Mouse (Mus musculus) ES-E14 (cell line): ENCODE measurements around the gene Ptpra. TPM values are rescaled to one million over a fixed set of nuclear protein-coding genes. Genes with fewer than 3 reads are reported as not detected.

Source experiments
- DNase-seq: peaks from one replicate; pipeline ENCODE4 v3.0.0-alpha.2; 2013; ENCODE audit warnings: low read depth, low spot score
- H3K27ac ChIP-seq: 2 replicates; pipeline ENCODE4 v1.5.1; 2012; ENCODE audit warnings: low read depth, mild to moderate bottlenecking, low read length, moderate library complexity, mixed read lengths; ENCODE audit not compliant: poor library complexity, insufficient read depth, severe bottlenecking
- H3K36me3 ChIP-seq: 2 replicates; pipeline ENCODE4 v1.6.1; 2012; ENCODE audit warnings: mild to moderate bottlenecking, low read length, moderate library complexity, mixed read lengths; ENCODE audit not compliant: control insufficient read depth, poor library complexity, insufficient read depth, severe bottlenecking
- H3K4me1 ChIP-seq, 2 experiments: fragments of 150-350 bp in 1 of 2; sonication (generic) in 1 of 2; 2 replicates each; pipeline ENCODE4 v1.6.1; 2012; ENCODE audit warnings: low read length in 2 of 2, mild to moderate bottlenecking in 1 of 2, mixed read lengths in 1 of 2; ENCODE audit not compliant: control insufficient read depth in 2 of 2, insufficient read depth in 2 of 2, poor library complexity in 1 of 2
- H3K4me3 ChIP-seq, 2 experiments: fragments of 150-350 bp in 1 of 2; sonication (generic) in 1 of 2; 2 replicates each; pipeline ENCODE4 v1.5.1; 2012; ENCODE audit warnings: low read length in 2 of 2, low read depth in 1 of 2, mild to moderate bottlenecking in 1 of 2, mixed read lengths in 1 of 2; ENCODE audit not compliant: insufficient read depth in 1 of 2, poor library complexity in 1 of 2, severe bottlenecking in 1 of 2
- H3K9ac ChIP-seq: 2 replicates; pipeline ENCODE4 v1.6.1; 2012; ENCODE audit warnings: low read depth, mild to moderate bottlenecking, low read length, mixed read lengths; ENCODE audit not compliant: poor library complexity, insufficient read depth, severe bottlenecking
- H3K9me3 ChIP-seq: fragments of 150-350 bp; sonication (generic); 2 replicates; pipeline ENCODE4 v1.6.1; 2012; ENCODE audit warnings: low read depth, mild to moderate bottlenecking, low read length; ENCODE audit not compliant: control insufficient read depth, insufficient read depth
- CHD2 ChIP-seq: IDR thresholded peaks from 2 replicates; pipeline ENCODE4 v1.6.1; 2014; ENCODE audit warnings: mild to moderate bottlenecking, low read depth, low read length, inconsistent platforms
- HCFC1 ChIP-seq: IDR thresholded peaks from 2 replicates; pipeline ENCODE4 v1.6.1; 2012; ENCODE audit warnings: low read length, inconsistent platforms, borderline replicate concordance; ENCODE audit not compliant: insufficient read depth
- MAFK ChIP-seq: IDR thresholded peaks from 2 replicates; pipeline ENCODE4 v1.6.1; 2014; ENCODE audit warnings: mild to moderate bottlenecking, low read depth, low read length, inconsistent platforms; ENCODE audit not compliant: insufficient read depth
- ZC3H11A ChIP-seq: IDR thresholded peaks from 2 replicates; pipeline ENCODE4 v1.6.1; 2012; ENCODE audit warnings: low read depth, mild to moderate bottlenecking, inconsistent platforms, low read length, borderline replicate concordance
- ZNF384 ChIP-seq: IDR thresholded peaks from 2 replicates; pipeline ENCODE4 v1.6.1; 2012; ENCODE audit warnings: low read depth, low read length, inconsistent platforms
- in situ Hi-C, 2 experiments: fragments of 600-800 bp; cut with MboI; formaldehyde crosslinking; loops; one replicate each; pipeline ENCODE4 v1.15.1; 2025; ENCODE audit warnings: low sequenced_read_pairs in 2 of 2, inconsistent platforms in 1 of 2; ENCODE audit not compliant: unreplicated experiment in 2 of 2
- total RNA-seq: library from RNA; depleted of rRNA; stranded (reverse); fragments of 300-350 nt; gene quantifications from 2 replicates; pipeline ENCODE4 v1.2.3, GENCODE M21; 2012

Ptpra gene
- total RNA-seq, 1 experiment, result 35.1 TPM

GRCm38 (mm10) chr2:130577632-130578031 lies 127.6 kb downstream of the Ptpra start:
- H3K9ac ChIP-seq, result no peak overlapping the region
- H3K4me3 ChIP-seq, result no peak overlapping the region
- peaks cover 0 to 10% of the 10 kb centered on the region in 2 experiments; a peak in 2 of 4 replicates for H3K4me1 ChIP-seq
- DNase-seq, result no peak
- no peak for TF ChIP-seq HCFC1
- TF ChIP-seq CHD2, result no peak
- TF ChIP-seq ZC3H11A, result no peak
- no peak for TF ChIP-seq MAFK
- TF ChIP-seq ZNF384, result no peak
- no peaks in the 10 kb centered on the region for H3K9me3 ChIP-seq
- in situ Hi-C loops, result no loop called here
- H3K36me3 ChIP-seq, result no peaks in the 10 kb centered on the region
- H3K27ac ChIP-seq, result no peak overlapping the region

- in situ Hi-C loops, result no loop called here
- Histone ChIP-seq H3K9me3 (no peaks in the 10 kb centered on the region), H3K36me3 (no peaks in the 10 kb centered on the region), H3K9ac (no peak overlapping the region), H3K27ac (no peak overlapping the region), H3K4me1 (peaks cover 0 to 10% of the 10 kb centered on the region in 2 experiments; a peak in 2 of 4 replicates), H3K4me3 (no peak overlapping the region)
- no peak for TF ChIP-seq ZNF384
- TF ChIP-seq ZC3H11A, result 0 out of 2 replicates have a peak, but pooled peaks have one; percentile 23
- DNase-seq, result peak; percentile 40
Observed at GRCm38 (mm10) chr2:130578148-130578547, 128.1 kb downstream of the Ptpra start.

- no peak for DNase-seq
- Histone ChIP-seq H3K27ac (no peak overlapping the region), H3K9me3 (no peaks in the 10 kb centered on the region), H3K9ac (no peak overlapping the region), H3K36me3 (no peaks in the 10 kb centered on the region), H3K4me1 (peaks cover 0 to 10% of the 10 kb centered on the region in 2 experiments; a peak in 2 of 4 replicates), H3K4me3 (no peak overlapping the region)
- no peak for TF ChIP-seq MAFK
- TF ChIP-seq CHD2, result no peak
- TF ChIP-seq ZC3H11A, result no peak
- no peak for TF ChIP-seq ZNF384
- TF ChIP-seq HCFC1, result no peak
- in situ Hi-C loops, result no loop called here
Observed at GRCm38 (mm10) chr2:130579791-130580190, 129.7 kb downstream of the Ptpra start.

GRCm38 (mm10) chr2:130581201-130581600 lies 131.1 kb downstream of the Ptpra start:
- H3K4me1 ChIP-seq, result peaks cover 0 to 10% of the 10 kb centered on the region in 2 experiments; a peak in 2 of 4 replicates
- H3K4me3 ChIP-seq, result peak overlapping the region; percentile 53 to 59
- H3K9me3 ChIP-seq, result no peaks in the 10 kb centered on the region
- no peak overlapping the region for H3K9ac ChIP-seq
- H3K27ac ChIP-seq, result no peak overlapping the region
- in situ Hi-C loops, result no loop called here
- TF ChIP-seq HCFC1 (no peak), ZC3H11A (no peak), MAFK (no peak), ZNF384 (no peak), CHD2 (no peak)
- DNase-seq, result no peak
- H3K36me3 ChIP-seq, result no peaks in the 10 kb centered on the region

- in situ Hi-C loops, result no loop called here
- Histone ChIP-seq H3K27ac (no peak within 1 kb of the TSS), H3K4me1 (peaks cover 0 to 9% of the 10 kb centered on the region in 2 experiments; a peak in 1 of 4 replicates), H3K36me3 (no peaks in the 10 kb centered on the region), H3K9ac (no peak within 1 kb of the TSS), H3K9me3 (no peaks in the 10 kb centered on the region), H3K4me3 (no peak within 1 kb of the TSS)
- TF ChIP-seq MAFK (no peak), ZNF384 (no peak), ZC3H11A (no peak), CHD2 (no peak), HCFC1 (no peak)
- DNase-seq, result no peak
Observed at GRCm38 (mm10) chr2:130582552-130582951, 132.5 kb downstream of the Ptpra start, which contains the start of gene Avp. TSS of gene Avp (minus strand) at chr2:130582554.
